Mouse (Mus musculus) cerebellum, adult 2 months (tissue): ENCODE measurements around the gene 4931414P19Rik. TPM values are rescaled to one million over a fixed set of nuclear protein-coding genes. Genes with fewer than 3 reads are reported as not detected.
A peak's percentile ranks its signal among the peaks of the same experiment; 100 is the strongest.

Experiments used
- DNase-seq, 2 experiments: peaks; one replicate each; pipeline ENCODE4 v3.0.0; 2021
- H3K27ac ChIP-seq: fragments of 200-500 bp; 2 replicates; pipeline ENCODE4 v1.5.1; 2012; ENCODE audit warnings: low read length, control low read depth, inconsistent platforms; ENCODE audit not compliant: insufficient read depth
- H3K27me3 ChIP-seq: fragments of 200-500 bp; 2 replicates; pipeline ENCODE4 v1.6.1; 2012; ENCODE audit warnings: inconsistent platforms, mild to moderate bottlenecking, low read length, moderate library complexity; ENCODE audit not compliant: control insufficient read depth, insufficient read depth
- H3K4me1 ChIP-seq: fragments of 200-500 bp; 2 replicates; pipeline ENCODE4 v1.6.1; 2011; ENCODE audit warnings: low read length; ENCODE audit not compliant: control insufficient read depth, insufficient read depth
- H3K4me3 ChIP-seq: fragments of 200-500 bp; replicated peaks from 2 replicates; pipeline ENCODE3; 2011; ENCODE audit warnings: mild to moderate bottlenecking, low read depth, low read length, control low read depth; ENCODE audit not compliant: insufficient read depth
- CTCF ChIP-seq: fragments of 200-500 bp; IDR thresholded peaks from 2 replicates; pipeline ENCODE4 v1.5.1; 2011; ENCODE audit warnings: low read depth, mild to moderate bottlenecking, control low read depth, low read length, moderate library complexity, borderline replicate concordance; ENCODE audit not compliant: insufficient read depth
- POLR2A ChIP-seq: fragments of 200-500 bp; IDR thresholded peaks from 2 replicates; pipeline ENCODE4 v1.6.1; 2011; ENCODE audit warnings: low read length, control low read depth, borderline replicate concordance; ENCODE audit not compliant: insufficient read depth
- WGBS: fragments of 180-500 bp; shearing (Covaris S2); methylation state at CpG from one replicate; pipeline ENCODE4 v1.1.7; 2018; 5-methylcytosine and 5-hydroxymethylcytosine counted together
- polyA plus RNA-seq: library from polyadenylated mRNA; depleted of rRNA; stranded (reverse); fragments of >200 nt; gene quantifications from 2 replicates; pipeline ENCODE4 v1.2.3, GENCODE M21; 2012; rRNA removed

Gene 4931414P19Rik
- 3.2 and 4.0 TPM in 2 replicates for polyA plus RNA-seq

- H3K27ac ChIP-seq: peak within 1 kb of the TSS; percentile 55; the same call in 1 of the 2 replicates
- no peaks in the 10 kb centered on the region for H3K27me3 ChIP-seq
- no peak for TF ChIP-seq CTCF
- TF ChIP-seq POLR2A: peak; percentile 40; the same call in 1 of the 2 replicates
- WGBS: 2% methylated on average over 38 of the region's 39 CpGs
- peak within 1 kb of the TSS; percentile 99 for H3K4me3 ChIP-seq
- peak; percentile 83 for DNase-seq
- H3K4me1 ChIP-seq: 0 out of 2 replicates have a peak, but pooled peaks cover 4% of the 10 kb centered on the region
Measured at GRCm38 (mm10) chr14:54605752-54606321, at the start of gene 4931414P19Rik. TSS of gene 4931414P19Rik (minus strand) at chr14:54605993.

- Histone ChIP-seq H3K27ac (peak overlapping the region; percentile 26; the same call in 1 of the 2 replicates), H3K4me1 (peaks cover 12% of the 10 kb centered on the region), H3K27me3 (no peaks in the 10 kb centered on the region), H3K4me3 (peak overlapping the region; percentile 85)
- DNase-seq: peak; percentile 82 to 86
- TF ChIP-seq CTCF (no peak), POLR2A (peak; percentile 72; the same call in 1 of the 2 replicates)
- WGBS: 2% methylated on average over 12 of the region's 12 CpGs
Measured at GRCm38 (mm10) chr14:54653496-54653895, 47.7 kb upstream of the 4931414P19Rik start.

GRCm38 (mm10) chr14:54652787-54653186 is 47.0 kb upstream of the 4931414P19Rik start:
- Histone ChIP-seq H3K4me3 (peak overlapping the region; percentile 85), H3K27me3 (no peaks in the 10 kb centered on the region), H3K4me1 (peaks cover 14% of the 10 kb centered on the region), H3K27ac (no peak overlapping the region)
- DNase-seq: no peak
- TF ChIP-seq POLR2A (no peak), CTCF (no peak)
- WGBS: 2% methylated on average over 7 of the region's 7 CpGs

GRCm38 (mm10) chr14:54651556-54651955 is 45.8 kb upstream of the 4931414P19Rik start:
- no peak overlapping the region for H3K4me3 ChIP-seq
- WGBS: 66% methylated on average over 4 of the region's 4 CpGs
- H3K27ac ChIP-seq: no peak overlapping the region
- no peaks in the 10 kb centered on the region for H3K27me3 ChIP-seq
- no peak for DNase-seq
- peaks cover 14% of the 10 kb centered on the region for H3K4me1 ChIP-seq
- TF ChIP-seq CTCF: no peak
- TF ChIP-seq POLR2A: no peak

GRCm38 (mm10) chr14:54650621-54651454 is 45.0 kb upstream of the 4931414P19Rik start:
- H3K27me3 ChIP-seq: no peaks in the 10 kb centered on the region
- TF ChIP-seq POLR2A: no peak
- peak; percentile 94 for TF ChIP-seq CTCF
- peaks cover 14% of the 10 kb centered on the region for H3K4me1 ChIP-seq
- peak; percentile 82 to 83 for DNase-seq
- H3K27ac ChIP-seq: no peak overlapping the region
- H3K4me3 ChIP-seq: no peak overlapping the region
- 56% methylated on average over 23 of the region's 23 CpGs for WGBS

GRCm38 (mm10) chr14:54647900-54648299 is 42.1 kb upstream of the 4931414P19Rik start:
- Histone ChIP-seq H3K4me1 (peaks cover 11% of the 10 kb centered on the region), H3K27me3 (no peaks in the 10 kb centered on the region), H3K4me3 (no peak overlapping the region), H3K27ac (no peak overlapping the region)
- DNase-seq: no peak
- TF ChIP-seq CTCF (no peak), POLR2A (no peak)
- 49% methylated on average over 4 of the region's 4 CpGs for WGBS

GRCm38 (mm10) chr14:54646898-54647636 is 41.3 kb upstream of the 4931414P19Rik start:
- Histone ChIP-seq H3K27ac (no peak overlapping the region), H3K27me3 (no peaks in the 10 kb centered on the region), H3K4me3 (no peak overlapping the region), H3K4me1 (peaks cover 11% of the 10 kb centered on the region)
- WGBS: 90% methylated on average over 8 of the region's 8 CpGs
- no peak for DNase-seq
- TF ChIP-seq POLR2A: no peak
- no peak for TF ChIP-seq CTCF

GRCm38 (mm10) chr14:54646455-54646854 is 40.7 kb upstream of the 4931414P19Rik start:
- Histone ChIP-seq H3K4me3 (no peak overlapping the region), H3K27ac (no peak overlapping the region), H3K4me1 (peaks cover 11% of the 10 kb centered on the region), H3K27me3 (no peaks in the 10 kb centered on the region)
- no peak for DNase-seq
- 93% methylated on average over 17 of the region's 17 CpGs for WGBS
- TF ChIP-seq CTCF (no peak), POLR2A (no peak)
